Mouse (Mus musculus) layer of hippocampus, adult 9-11 months (tissue): ENCODE results near the gene Sirt1.

Source experiments
- DNase-seq: peaks from one replicate; pipeline ENCODE4 v3.0.0; 2022

Sirt1 gene

GRCm38 (mm10) chr10:63313726-63314125, 67.8 kb downstream of the Sirt1 start:
- no peak for DNase-seq

- peak; percentile 80 for DNase-seq
These were observed 72.7 kb downstream of the Sirt1 start for GRCm38 (mm10) chr10:63308582-63309366.

- no peak for DNase-seq
These were observed 79.1 kb downstream of the Sirt1 start for GRCm38 (mm10) chr10:63302356-63302755.

- DNase-seq = no peak
These were observed 98.7 kb downstream of the Sirt1 start for GRCm38 (mm10) chr10:63282846-63283245.

GRCm38 (mm10) chr10:63282417-63282816, 99.1 kb downstream of the Sirt1 start:
- DNase-seq = no peak

- DNase-seq = no peak
These were observed 101.7 kb downstream of the Sirt1 start for GRCm38 (mm10) chr10:63279851-63280250.

GRCm38 (mm10) chr10:63277010-63277409, 104.5 kb downstream of the Sirt1 start:
- no peak for DNase-seq

- no peak for DNase-seq
These were observed 108.6 kb downstream of the Sirt1 start for GRCm38 (mm10) chr10:63272868-63273267.

GRCm38 (mm10) chr10:63272401-63272800, 109.1 kb downstream of the Sirt1 start:
- no peak for DNase-seq
